Mouse (Mus musculus) heart, postnatal 0 days (tissue): ENCODE data around the gene Islr. TPM values are rescaled to one million over a fixed set of nuclear protein-coding genes. Genes with fewer than 3 reads are reported as not detected.
A peak's percentile ranks its signal among the peaks of the same experiment; 100 is the strongest.

ENCODE experiments used
- ATAC-seq: fragments of 200-750 bp; cut with Nextera tagmentation; 2 replicates; pipeline ENCODE4 v1.8.0; 2017; ENCODE audit warnings: low read depth, moderate number of reproducible peaks, moderate library complexity; ENCODE audit not compliant: insufficient read depth
- DNase-seq: peaks from one replicate; pipeline ENCODE4 v3.0.0-alpha.2; 2016; ENCODE audit warnings: low spot score
- H3K27ac ChIP-seq: fragments of 300-500 bp; sonication (generic); 2 replicates; pipeline ENCODE4 v1.5.1; 2014; ENCODE audit warnings: low read depth, mild to moderate bottlenecking
- H3K27me3 ChIP-seq: fragments of 300-500 bp; sonication (generic); 2 replicates; pipeline ENCODE4 v1.6.1; 2014; ENCODE audit warnings: low read length, mixed read lengths; ENCODE audit not compliant: control insufficient read depth, insufficient read depth
- H3K36me3 ChIP-seq: fragments of 300-500 bp; sonication (generic); replicated peaks from 2 replicates; pipeline ENCODE4 v1.6.1; 2014; ENCODE audit warnings: low read length, mixed read lengths; ENCODE audit not compliant: control insufficient read depth, insufficient read depth
- H3K4me1 ChIP-seq: fragments of 300-500 bp; sonication (generic); 2 replicates; pipeline ENCODE4 v1.6.1; 2014; ENCODE audit warnings: antibody characterized with exemption; ENCODE audit not compliant: control insufficient read depth, insufficient read depth
- H3K4me2 ChIP-seq: fragments of 300-500 bp; sonication (generic); 2 replicates; pipeline ENCODE4 v1.6.1; 2014; ENCODE audit warnings: low read depth, mild to moderate bottlenecking, low read length, moderate library complexity
- H3K4me3 ChIP-seq: fragments of 300-500 bp; sonication (generic); 2 replicates; pipeline ENCODE4 v1.5.1; 2014; ENCODE audit warnings: low read depth, low read length
- H3K9ac ChIP-seq: fragments of 300-500 bp; sonication (generic); replicated peaks from 2 replicates; pipeline ENCODE4 v1.6.1; 2014; ENCODE audit warnings: low read depth, low read length, mixed read lengths
- H3K9me3 ChIP-seq: fragments of 300-500 bp; sonication (generic); replicated peaks from 2 replicates; pipeline ENCODE4 v1.6.1; 2016; ENCODE audit warnings: low read length; ENCODE audit not compliant: control insufficient read depth
- CTCF ChIP-seq: IDR thresholded peaks from 2 replicates; pipeline ENCODE4 v1.5.1; 2016; ENCODE audit warnings: antibody characterized with exemption, control low read depth, low read depth
- EP300 ChIP-seq: IDR thresholded peaks from 2 replicates; pipeline ENCODE4 v1.6.1; 2016; ENCODE audit warnings: antibody characterized with exemption, low read depth
- WGBS: fragments of 180-500 bp; shearing (Covaris S2); extraction: QIAGEN DNeasy Blood & Tissue Kit; methylation state at CpG from one replicate; pipeline ENCODE4 v1.1.7; 2014; 5-methylcytosine and 5-hydroxymethylcytosine counted together
- polyA plus RNA-seq: library from polyadenylated mRNA; unstranded; fragments of >200 nt; fragmentation: Nextera tagmentation; extraction: Ambion mirVana; gene quantifications from 2 replicates; pipeline ENCODE4 v1.2.1, GENCODE M21; 2015
- total RNA-seq: library from RNA; depleted of rRNA; stranded (reverse); fragments of >200 nt; gene quantifications from 2 replicates; pipeline ENCODE4 v1.2.3, GENCODE M21; 2014; ENCODE audit warnings: low replicate concordance

Gene Islr
- total and polyA plus RNA-seq, 2 experiments from 2014 or later = 14.4 to 39.9 TPM

DNA sequence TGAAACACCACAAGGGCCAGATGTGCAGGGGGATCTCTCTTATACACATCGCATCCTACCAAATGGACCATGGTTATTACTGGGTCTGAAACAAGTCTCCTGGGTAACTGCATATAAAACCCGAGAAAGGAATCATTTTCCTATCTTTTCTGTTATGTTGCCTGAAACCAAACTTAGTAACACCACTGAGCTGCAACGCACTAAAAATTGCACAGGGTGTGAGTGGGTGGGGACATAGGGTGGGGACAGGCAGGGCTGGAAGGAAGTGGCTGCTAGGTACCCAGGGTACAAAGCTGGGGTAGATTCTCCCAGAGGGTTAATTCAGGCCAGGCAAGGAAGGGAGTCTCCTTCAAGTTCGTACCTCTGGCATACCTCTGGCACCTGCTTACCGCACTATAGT lies 38.6 kb upstream of the Islr start:
- Histone ChIP-seq H3K9ac (0 out of 2 replicates have a peak overlapping the region, but pooled peaks have one; percentile 20), H3K4me3 (no peak overlapping the region), H3K9me3 (no peaks in the 10 kb centered on the region), H3K27ac (no peak overlapping the region), H3K4me2 (no peak overlapping the region), H3K4me1 (peaks cover 21% of the 10 kb centered on the region), H3K27me3 (no peaks in the 10 kb centered on the region), H3K36me3 (peaks cover 8% of the 10 kb centered on the region; the same call in 1 of the 2 replicates)
- ATAC-seq (no peak), DNase-seq (no peak)
- WGBS = 61% methylated on average over 5 of the region's 5 CpGs
- TF ChIP-seq CTCF = no peak
- no peak for TF ChIP-seq EP300

DNA sequence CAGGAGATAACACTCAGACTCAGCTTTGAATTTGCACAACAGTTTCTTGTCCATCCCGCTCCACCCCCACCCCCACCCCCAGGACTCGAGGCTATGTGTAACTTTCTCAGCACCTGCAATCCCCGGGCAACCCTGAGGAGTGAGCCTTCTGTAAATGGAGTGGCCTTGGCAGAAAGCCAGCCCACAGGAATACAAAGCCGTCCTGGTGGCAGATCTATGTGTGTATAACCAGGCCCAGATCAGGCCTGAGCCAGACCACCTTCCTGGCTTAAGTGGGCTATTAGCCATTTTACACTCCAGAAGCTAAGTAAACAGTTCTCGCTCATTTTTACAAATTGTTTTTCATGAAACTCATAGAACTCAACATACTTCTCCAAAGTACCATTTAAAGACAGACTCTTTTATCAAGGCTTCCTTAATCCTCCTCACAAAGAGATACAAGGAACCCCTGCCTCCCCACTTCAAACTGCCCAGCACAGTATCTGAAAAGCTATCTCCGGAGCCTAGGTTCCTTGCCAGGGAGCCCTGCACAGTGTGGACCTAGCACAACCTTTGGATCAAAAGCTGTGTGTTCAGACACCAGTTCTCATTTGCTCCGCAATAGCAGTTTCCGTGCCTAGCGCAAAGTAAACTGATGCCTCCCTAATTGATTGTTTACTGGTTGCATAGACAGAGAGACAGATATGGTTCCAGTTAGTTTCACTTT lies 37.8 kb upstream of the Islr start:
- Histone ChIP-seq H3K4me1 (peaks cover 13% of the 10 kb centered on the region), H3K9ac (peak overlapping the region; percentile 15; the same call in 1 of the 2 replicates)

GRCm38 (mm10) chr9:58234502-58235015 lies 30.5 kb upstream of the Islr start:
- Histone ChIP-seq H3K4me3 (no peak overlapping the region), H3K4me2 (no peak overlapping the region), H3K9me3 (no peaks in the 10 kb centered on the region), H3K4me1 (no peaks in the 10 kb centered on the region), H3K36me3 (peaks cover 40% of the 10 kb centered on the region), H3K9ac (no peak overlapping the region), H3K27ac (no peak overlapping the region), H3K27me3 (no peaks in the 10 kb centered on the region)
- no peak for ATAC-seq
- TF ChIP-seq CTCF = no peak
- TF ChIP-seq EP300 = no peak
- DNase-seq = no peak
- whole genome bisulfite sequencing = 94% methylated on average over 28 of the region's 28 CpGs

More for the DNA sequence above, 37.8 kb upstream of the Islr start:
- Histone ChIP-seq H3K4me3 (no peak overlapping the region), H3K27me3 (no peaks in the 10 kb centered on the region), H3K4me2 (0 out of 2 replicates have a peak overlapping the region, but pooled peaks have one; percentile 1), H3K27ac (0 out of 2 replicates have a peak overlapping the region, but pooled peaks have one; percentile 53), H3K36me3 (peaks cover 8% of the 10 kb centered on the region; the same call in 1 of the 2 replicates), H3K9me3 (no peaks in the 10 kb centered on the region)
- WGBS = 48% methylated on average over 9 of the region's 9 CpGs
- DNase-seq (peak; percentile 62), ATAC-seq (peak; percentile 63)
- TF ChIP-seq EP300 (no peak), CTCF (no peak)

- H3K9me3 ChIP-seq = no peaks in the 10 kb centered on the region
- no peaks in the 10 kb centered on the region for H3K4me1 ChIP-seq
- no peak overlapping the region for H3K4me2 ChIP-seq
- H3K4me3 ChIP-seq = no peak overlapping the region
- TF ChIP-seq EP300 = no peak
- TF ChIP-seq CTCF = no peak
- ATAC-seq = no peak
- H3K36me3 ChIP-seq = peaks cover 62% of the 10 kb centered on the region
- H3K27me3 ChIP-seq = no peaks in the 10 kb centered on the region
- WGBS = 53% methylated on average over 5 of the region's 5 CpGs
- peak overlapping the region; percentile 31 for H3K27ac ChIP-seq
- H3K9ac ChIP-seq = no peak overlapping the region
- no peak for DNase-seq
Observed at GRCm38 (mm10) chr9:58232374-58232773, 28.3 kb upstream of the Islr start.

DNA sequence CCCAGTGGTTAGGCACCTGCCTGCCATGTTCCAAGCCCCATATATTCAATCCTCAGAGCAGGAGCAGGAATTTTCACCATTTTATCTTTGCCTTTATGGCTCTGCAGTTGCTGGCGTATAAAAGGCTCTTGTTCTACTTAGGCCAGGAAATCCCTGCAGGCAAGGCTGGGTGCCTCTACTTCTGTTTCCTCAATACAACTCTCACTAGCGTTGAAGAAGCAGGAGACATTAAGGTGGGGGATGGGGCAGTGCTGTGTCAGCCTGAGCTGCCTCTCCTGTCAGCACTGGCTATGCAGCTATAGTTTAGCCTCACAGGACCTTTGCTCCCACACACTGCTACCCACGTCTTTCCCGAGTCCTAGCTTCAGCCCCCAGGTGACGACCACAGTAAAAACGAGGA lies 27.6 kb upstream of the Islr start:
- no peaks in the 10 kb centered on the region for H3K4me1 ChIP-seq
- ATAC-seq = no peak
- peak overlapping the region; percentile 31 for H3K27ac ChIP-seq
- no peaks in the 10 kb centered on the region for H3K27me3 ChIP-seq
- H3K4me3 ChIP-seq = no peak overlapping the region
- peaks cover 65% of the 10 kb centered on the region for H3K36me3 ChIP-seq
- no peak overlapping the region for H3K9ac ChIP-seq
- H3K9me3 ChIP-seq = no peaks in the 10 kb centered on the region
- 48% methylated on average over 6 of the region's 6 CpGs for WGBS
- no peak for TF ChIP-seq CTCF
- no peak for TF ChIP-seq EP300
- H3K4me2 ChIP-seq = no peak overlapping the region
- DNase-seq = no peak
